Mouse (Mus musculus): ENCODE results near the gene Snca.

GRCm38 (mm10) chr6:60717566-60717965, 112.1 kb downstream of the Snca start:
- TF ChIP-seq GATA1 (IDR thresholded peaks at IDR 0.05; ENCODE audit: borderline replicate concordance, low read length) (no peak), FLI1 (IDR thresholded peaks at IDR 0.05; ENCODE audit: low read length) (no peak)

All from megakaryocyte, embryonic 14.5 days (primary cell).